Mouse (Mus musculus) kidney, postnatal 10 days (tissue): Measurements from ENCODE around the gene Nabp1.

ENCODE experiments used
- DNase-seq: peaks from one replicate; pipeline ENCODE4 v3.0.0; 2021; ENCODE audit warnings: mixed read lengths

Gene Nabp1

DNA sequence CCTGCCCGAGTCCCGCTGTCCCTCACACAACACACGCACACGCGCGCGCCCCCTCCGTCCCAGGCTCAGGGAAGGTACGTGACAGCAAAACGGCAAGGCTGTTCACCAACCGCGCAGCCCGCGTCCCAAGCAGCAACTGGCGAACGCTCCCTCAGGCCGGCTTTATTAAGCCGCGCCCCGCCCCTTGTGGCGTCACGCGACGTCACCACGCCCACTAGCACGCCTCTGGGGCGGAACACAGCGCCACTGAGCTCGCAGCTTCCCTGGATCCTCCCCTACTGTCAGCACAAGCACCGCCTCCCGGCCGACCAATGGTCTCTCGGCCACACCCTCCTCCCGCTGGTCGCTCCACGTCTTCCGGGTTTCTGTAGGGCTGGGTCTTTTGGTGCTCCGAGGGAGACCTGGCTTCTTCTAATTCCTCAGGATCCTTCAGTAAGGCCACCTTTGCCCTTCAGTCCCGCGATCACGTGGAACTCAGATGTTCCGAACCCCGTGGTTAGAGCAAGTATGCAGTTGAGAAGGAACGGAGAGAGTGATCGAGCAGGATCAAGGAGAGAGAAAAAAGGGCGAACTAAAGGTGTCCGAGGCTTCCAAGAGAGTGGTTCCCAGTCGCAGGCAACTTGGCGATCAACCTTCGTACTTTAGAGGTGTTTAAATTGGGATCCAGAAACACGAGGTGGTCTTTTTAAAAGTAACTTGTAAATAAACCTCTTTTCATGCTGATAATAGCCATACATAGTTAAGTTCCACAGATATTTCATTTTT is at the start of gene Nabp1:
TSS of gene Nabp1 (minus strand) at position 164 of the 765 bp plus-strand sequence.
- DNase-seq, result peak; percentile 99

DNA sequence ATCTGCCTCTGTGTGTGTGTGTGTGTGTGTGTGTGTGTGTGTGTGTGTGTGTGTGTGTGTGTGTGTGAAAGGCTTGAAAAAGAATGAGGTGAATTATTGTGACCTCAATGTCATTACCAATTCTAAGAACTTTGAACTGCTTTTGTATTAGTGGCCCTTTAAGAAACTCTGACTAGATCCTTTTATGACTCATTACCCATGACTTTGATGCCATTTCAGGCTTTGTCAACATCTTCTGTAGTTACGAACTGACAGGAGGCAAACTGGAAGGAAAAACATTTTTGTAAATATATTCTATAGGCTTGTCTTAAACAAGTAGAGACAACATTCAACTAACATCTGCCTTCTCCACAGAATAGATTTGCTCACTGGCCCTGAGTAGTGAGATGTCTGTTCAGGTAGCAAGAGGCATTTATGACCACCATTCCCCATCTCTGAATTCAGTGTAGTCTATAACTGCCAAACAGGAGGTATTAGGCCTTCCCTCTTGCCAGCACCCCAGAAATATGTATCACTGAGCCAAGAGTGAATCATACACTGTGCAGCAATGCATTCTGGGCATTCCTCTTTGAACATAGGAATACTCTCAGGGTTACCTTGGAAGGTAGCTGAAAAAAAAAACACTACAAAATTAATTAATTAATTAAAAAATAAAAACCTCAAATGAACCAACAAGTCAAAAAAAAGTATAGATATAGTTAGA is 47.5 kb upstream of the Nabp1 start:
- no peak for DNase-seq

- DNase-seq, result no peak
Measured at GRCm38 (mm10) chr1:51521651-51522050, 43.4 kb upstream of the Nabp1 start.

DNA sequence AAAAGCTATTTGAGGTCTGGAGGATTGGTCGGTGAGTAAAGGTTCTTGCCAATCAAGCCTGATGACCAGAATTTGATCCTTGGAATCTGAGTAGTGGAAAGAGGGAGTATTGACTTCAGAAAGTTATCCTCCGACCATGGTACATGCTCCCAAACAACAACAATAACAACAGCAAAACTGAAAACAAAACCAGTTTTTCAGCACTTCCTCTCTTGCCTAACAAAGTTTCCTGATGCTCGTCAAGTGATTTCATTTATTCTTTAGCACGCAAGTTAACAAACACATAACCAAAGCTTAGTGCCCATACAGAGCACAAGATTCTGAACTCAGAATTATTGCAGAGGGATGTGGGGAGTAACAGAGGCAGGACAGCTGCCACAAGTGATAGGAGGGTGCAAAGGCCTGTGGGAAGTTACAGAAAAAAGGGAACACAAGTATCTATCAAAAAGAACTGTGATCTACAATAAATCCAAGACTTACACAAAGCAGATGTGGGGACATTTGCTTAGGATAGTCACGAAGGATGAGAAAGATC is 42.1 kb upstream of the Nabp1 start:
- DNase-seq, result no peak

GRCm38 (mm10) chr1:51519112-51519511 is 40.9 kb upstream of the Nabp1 start:
- DNase-seq, result no peak

DNA sequence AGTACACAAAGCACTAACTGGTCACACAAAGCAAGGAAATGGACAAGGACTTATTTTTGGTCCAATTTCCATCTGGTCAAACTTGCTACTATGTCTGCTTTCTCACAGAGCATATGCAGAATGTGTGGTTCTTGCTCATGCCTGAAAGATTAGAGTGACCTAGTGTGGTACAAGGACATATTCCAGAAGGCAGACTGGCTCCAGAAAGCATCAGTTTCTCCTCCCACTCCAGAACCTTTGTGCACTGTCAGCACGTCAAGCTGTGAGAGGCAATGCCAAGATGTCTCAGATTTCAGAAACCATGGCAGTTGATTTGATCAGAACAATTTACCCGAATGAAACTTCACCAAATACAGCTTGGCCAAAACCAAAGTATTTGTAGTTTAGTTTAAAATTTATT is 37.4 kb upstream of the Nabp1 start:
- no peak for DNase-seq

DNA sequence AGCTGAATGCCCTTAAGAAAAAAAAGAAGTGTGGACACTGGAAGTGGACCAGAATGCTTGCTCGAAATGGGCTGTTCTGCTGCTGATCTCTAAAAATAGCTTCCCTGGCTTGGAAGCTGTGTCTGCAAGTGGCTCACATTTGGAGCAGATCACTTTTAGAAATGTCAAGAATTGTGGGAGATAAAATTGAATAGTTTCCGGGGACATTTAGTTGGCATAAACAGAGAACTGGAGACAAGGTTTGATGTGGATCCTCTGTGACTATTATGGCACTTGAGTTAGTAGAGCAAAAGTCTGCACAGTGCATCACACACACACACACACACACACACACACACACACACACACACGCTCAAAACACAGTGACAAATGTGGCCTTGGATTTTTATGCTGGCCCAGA is 36.8 kb upstream of the Nabp1 start:
- DNase-seq, result peak; percentile 26

- DNase-seq, result peak; percentile 35
Measured at GRCm38 (mm10) chr1:51514379-51514778, 36.2 kb upstream of the Nabp1 start.

DNA sequence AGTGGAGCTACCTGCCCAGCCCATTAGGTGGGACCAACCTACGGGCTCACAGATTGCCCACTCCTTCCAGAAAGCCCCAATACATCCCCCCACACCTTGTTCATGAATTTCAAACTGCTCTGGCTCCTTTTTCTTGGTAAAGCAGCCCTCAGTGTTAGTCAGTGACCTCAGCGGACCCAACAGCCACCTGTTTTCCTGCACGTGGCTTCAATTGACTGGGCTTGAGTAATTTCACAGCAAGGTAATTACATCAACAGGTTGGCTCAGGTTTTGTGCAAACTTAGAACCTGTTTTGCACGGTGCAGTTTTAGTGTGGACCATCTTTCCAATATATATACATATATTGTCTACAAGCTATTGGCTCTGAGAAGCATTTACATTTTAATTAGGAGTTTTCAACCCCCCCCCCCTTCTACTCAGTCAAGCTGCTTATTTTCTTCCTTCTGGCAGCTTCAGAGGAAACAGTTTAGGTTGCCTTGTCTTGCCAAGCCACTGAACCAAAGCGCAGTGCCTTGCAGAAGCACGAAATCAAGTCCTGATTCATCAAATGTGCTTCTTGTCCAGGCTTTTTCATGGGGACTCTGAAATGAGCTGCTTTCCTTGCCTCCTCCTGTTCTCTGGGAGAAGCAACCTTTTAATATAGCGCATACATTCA is 35.0 kb upstream of the Nabp1 start:
- peak; percentile 55 for DNase-seq

GRCm38 (mm10) chr1:51512326-51512725 is 34.1 kb upstream of the Nabp1 start:
- no peak for DNase-seq

DNA sequence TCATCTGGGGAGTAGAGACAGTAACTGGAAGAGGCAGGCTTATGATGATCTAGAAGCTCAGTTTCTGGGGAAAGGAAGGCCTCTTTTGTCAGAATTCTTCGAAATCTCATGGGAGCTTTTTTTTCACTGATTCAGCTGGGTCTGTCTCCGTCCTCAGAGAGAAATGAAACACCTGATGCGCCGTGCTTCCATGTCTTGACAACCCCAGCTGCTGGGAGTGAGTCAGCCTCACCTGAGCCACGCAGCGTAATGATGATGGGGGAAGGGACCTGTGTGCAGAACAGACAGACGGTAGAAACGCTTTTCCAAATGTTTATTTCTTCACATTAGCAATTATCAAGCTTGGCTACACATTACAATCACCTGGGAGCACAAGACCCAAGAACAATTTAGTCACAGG is 31.6 kb upstream of the Nabp1 start:
- DNase-seq, result no peak

DNA sequence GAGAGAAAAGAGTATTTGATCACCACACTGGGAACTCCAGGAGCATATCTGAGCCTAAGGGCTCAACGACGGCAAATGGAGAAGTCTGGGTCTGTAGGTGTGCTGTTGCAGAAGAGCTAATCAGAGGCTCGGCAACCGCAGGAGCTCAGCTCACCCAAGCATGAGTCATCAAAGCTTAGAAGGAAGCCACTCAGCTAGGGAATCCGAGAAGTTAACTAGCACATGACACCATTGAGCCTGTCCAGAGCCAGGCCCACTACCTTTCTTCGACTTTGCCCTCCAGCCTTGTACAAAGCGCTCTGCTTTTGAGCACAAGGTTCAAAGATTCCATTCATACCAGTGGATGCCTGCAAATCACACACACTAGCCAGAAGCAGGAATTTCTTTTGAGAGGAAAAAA is 30.9 kb upstream of the Nabp1 start:
- peak; percentile 63 for DNase-seq

GRCm38 (mm10) chr1:51508543-51508942 is 30.3 kb upstream of the Nabp1 start:
- DNase-seq, result no peak

DNA sequence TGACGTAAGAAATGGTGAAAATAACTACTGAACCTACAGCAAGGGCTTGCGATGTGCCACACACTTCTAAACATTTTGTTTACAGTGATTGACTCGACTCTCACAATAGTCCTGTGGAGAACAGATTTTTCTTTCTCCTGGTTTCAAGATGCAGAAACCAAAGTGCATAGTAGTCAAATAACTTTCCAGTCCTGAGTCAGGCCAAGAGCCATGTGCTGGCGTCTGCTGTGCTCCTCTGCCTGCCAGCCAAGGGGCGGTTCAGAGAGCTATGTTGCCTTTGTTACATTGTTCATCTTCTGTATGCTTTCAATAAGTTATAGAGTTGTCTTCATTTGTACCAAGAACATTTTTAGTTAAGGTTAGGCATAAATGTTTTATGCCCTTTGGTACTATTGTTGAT is 29.2 kb upstream of the Nabp1 start:
- no peak for DNase-seq

- no peak for DNase-seq
Measured at GRCm38 (mm10) chr1:51506236-51506635, 28.0 kb upstream of the Nabp1 start.

DNA sequence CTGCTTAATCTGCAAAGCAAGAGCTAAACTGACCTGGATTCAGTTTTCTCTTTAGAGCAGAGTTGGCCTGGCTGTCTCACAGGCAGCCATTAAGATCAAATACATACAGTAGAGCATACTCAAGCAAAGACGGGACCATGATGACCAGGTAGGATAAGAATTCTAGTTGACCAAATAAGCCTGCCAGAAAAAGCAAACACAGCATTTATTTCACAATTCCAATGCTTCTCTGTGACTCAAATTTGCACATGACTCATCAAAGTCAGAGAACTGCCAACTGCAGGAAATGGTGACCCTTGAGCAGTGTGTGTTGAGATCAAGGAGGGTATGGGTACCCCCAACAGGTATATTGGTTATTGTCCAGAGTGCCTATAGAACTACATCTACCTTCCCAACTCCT is 27.4 kb upstream of the Nabp1 start:
- no peak for DNase-seq

DNA sequence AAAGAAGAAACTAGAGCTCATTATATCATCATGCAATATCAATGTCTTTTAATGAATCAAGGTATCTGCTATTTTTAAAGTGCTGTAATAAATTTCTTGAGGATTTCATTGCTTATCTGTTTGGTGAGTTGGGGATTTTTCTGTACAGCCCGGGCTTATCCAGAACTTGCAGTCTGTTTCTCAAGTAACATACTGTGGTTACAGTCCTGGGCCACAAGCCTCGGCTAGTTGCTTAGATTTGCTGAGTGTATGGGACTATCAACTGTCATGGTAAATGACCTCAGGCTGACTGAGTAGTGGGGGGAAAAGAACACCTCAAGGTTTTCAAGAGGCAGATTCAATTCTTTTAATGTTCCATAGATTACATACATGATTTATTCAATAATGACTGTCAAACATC is 24.8 kb upstream of the Nabp1 start:
- no peak for DNase-seq

DNA sequence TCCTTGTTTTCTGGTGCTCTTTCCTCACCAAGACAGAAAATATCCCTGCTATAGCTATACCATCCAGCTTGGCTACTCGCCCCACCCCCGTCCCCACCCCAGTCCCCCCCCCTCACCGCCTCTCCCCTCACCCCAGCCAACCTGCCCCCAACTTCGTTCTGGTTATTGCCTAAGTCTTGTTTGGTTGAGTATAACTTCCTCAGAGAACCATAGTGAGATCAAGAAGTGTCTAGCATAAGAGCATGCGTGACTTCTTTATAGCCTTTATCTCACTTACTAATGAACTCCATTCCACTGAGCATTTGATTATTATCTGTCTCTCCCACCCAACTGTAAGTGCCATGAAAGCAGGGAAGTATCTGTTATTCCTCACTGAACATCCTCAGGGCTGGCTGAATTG is 24.1 kb upstream of the Nabp1 start:
- DNase-seq, result no peak

- DNase-seq, result no peak
Measured at GRCm38 (mm10) chr1:51501251-51501650, 23.0 kb upstream of the Nabp1 start.

DNA sequence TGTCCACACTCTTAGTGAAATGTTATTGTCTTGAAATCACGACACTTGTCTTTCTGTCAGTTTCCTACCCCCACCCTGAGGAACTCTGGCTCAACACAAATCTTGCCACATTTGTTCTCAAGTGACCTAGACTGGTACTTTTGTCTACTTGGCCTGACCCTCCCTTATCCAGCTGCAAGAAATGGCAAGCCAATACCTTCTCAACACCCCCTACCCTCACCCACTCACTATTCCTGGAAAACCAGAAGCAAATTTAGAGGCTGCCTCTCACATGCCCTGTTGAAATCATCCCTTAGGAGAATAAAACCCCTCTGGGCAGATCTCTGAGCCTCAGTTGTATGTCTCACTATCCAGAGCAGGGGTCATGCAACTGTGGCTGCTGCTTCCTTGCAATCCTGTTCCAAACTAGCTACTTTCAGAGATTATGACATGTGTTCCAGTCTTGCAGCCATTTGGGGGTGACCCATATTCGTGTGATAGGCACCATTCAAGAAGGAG is 20.4 kb upstream of the Nabp1 start:
- DNase-seq, result no peak

GRCm38 (mm10) chr1:51496163-51496562 is 17.9 kb upstream of the Nabp1 start:
- no peak for DNase-seq

DNA sequence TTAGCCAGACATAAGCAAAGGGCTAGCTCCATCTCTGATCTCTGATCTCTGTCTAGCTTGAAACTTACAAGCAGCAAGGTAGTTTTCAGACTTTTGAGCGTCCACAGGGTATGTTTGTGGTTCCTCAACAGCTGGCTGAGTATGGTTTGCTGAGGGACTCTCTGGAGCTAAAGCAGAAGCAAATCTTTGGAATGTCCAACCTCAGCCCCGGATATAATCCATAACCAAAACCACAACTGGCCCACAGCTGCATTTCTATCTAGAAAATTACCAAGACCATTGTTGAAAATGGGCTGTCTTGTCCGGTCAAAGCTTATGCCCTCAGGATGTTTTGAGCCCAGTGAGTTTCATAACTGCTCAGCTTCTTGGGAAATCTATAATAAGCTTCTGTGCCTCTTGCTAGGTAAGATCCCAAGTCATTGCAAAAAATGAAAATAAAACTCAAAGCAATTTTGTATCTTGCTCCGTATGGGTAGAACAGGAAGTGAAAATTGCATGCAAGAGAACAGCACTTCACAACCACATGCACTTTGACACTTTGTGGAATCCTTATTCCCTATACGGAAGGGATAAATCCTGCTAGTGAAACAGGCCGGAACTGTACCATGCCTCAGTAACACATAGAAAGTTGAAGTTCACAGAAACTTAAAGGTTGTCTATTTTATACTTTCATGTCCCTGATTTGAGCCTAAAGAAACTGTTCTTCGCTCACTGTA is 15.5 kb upstream of the Nabp1 start:
- no peak for DNase-seq

GRCm38 (mm10) chr1:51486291-51486690 is 8.1 kb upstream of the Nabp1 start:
- no peak for DNase-seq
